Mouse (Mus musculus): ENCODE measurements at regions not wholly inside any gene's neighbourhood (a gene's known extent, or its start where the extent isn't known, plus 50 kb on each side); places are given as distances from the start of the nearest gene placed in this dataset.

GRCm38 (mm10) chr13:37531512-37532183 lies 186.6 kb downstream of the Ly86 start:
- TF ChIP-seq EP300 (optimal IDR thresholded peaks at IDR 0.05) = no peak
- no peak for TF ChIP-seq CTCF (IDR thresholded peaks at IDR 0.05; ENCODE audit: low read depth)

Measured in stomach, postnatal 0 days (tissue).